Mouse (Mus musculus) erythroid progenitor cell, adult 5-6 weeks (primary cell): ENCODE measurements around the gene Carmil3. TPM values are rescaled to one million over a fixed set of nuclear protein-coding genes. Genes with fewer than 3 reads are reported as not detected.

ENCODE experiments used
- ATAC-seq: replicated peaks from 2 replicates; pipeline ENCODE4 v1.8.0; 2016; ENCODE audit warnings: moderate number of reproducible peaks, mild to moderate bottlenecking, moderate TSS enrichment, inconsistent platforms; ENCODE audit not compliant: poor library complexity, low FRiP score, severe bottlenecking
- total RNA-seq, 2 experiments: library from RNA; stranded (forward) in 1 of 2; stranded (reverse) in 1 of 2; fragments of 150-400 nt in 1 of 2; fragments of 186-747, 209-891 nt in 1 of 2; gene quantifications; 2 replicates each; pipeline versions ENCODE4 v1.2.3 to v1.2.4; 2015 to 2017; ENCODE audit warnings: low replicate concordance in 2 of 2

The Carmil3 gene
- total RNA-seq (2015; ENCODE audit: low replicate concordance) (0.42 TPM in 1 of 2 replicates, not detected in the other), total RNA-seq (2017; ENCODE audit: low replicate concordance) (0.13 TPM in 1 of 2 replicates, not detected in the other)

DNA sequence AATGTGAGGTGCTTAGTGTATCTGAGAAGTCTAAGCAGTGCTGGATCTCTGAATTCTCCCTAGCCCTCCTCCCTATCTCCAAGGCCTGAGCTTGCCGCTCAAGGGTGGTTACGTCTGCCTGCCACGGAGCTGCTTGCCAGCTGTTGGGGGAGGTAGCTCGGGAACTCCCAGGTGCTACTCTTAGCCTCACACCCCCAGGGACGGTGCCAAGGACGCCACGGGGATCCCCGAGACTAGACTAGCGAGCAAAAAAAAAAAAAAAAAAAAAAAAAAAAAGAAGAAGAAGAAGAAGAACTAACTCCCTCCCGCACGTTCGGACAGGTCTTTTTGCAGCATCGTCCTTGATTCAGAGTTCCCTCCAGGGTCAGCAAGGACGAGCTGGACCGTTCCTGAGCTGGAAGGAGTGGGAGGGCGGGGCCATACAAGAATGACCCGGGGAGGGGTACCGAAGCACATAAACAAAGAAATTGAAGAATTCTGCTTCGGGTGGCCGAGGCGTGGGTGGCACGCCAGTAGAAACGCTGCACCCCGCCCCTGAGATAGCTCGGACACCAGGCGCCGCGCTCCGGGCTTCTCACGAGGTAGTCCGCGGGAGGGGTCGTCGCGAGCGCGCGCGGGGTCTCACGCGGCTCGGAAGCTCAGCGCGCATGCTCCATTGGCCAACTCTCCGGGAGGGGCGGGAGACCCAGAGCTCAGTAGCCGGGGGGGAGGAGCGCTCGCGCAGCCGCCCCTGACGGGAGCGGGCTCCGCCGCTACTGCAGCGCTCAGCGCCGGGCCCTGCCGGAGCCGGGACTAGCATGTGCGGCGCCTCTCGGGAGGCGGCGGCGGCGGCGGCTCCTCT lies at the start of gene Carmil3:
Carmil3 (plus strand) TSS at position 291 of the 841 bp plus-strand sequence.
- ATAC-seq: no peak

DNA sequence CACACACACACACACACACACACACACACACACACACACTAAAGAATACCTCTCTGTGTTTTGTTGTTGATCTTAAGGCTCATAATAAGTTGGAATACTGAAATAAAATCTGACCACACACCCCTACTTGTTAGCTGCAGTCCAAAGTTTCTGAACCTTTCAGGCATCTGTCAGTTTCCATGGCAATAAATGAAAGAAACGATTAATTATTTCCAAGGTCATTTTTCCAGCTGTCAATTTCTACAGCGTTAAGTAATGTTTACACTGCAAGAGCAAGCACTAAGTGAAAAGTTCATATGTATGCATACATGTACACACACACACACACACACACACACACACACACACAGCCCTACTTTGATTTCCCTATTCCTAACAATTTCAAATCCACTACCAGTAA lies 32.8 kb upstream of the Carmil3 start:
- ATAC-seq: no peak

DNA sequence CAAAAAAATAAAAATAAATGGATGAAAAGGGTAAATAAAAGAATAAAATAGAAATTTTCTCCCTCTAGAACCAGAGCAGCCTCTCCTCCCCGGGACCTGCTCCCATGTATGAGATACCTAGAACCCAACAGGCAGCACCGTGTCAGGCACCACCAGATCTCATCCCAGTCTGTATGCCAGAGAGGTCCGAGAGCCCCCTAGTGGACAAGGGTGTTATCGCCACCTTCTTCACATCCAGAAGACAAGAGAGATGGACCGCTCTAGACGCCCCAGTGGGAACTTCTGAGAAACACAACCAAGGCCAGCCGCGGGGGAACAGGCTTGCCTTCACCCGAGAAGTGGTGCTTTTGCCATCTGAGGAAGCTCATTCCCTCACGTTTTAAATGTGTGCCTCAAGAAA lies 32.2 kb upstream of the Carmil3 start:
- peak; percentile 89 for ATAC-seq

DNA sequence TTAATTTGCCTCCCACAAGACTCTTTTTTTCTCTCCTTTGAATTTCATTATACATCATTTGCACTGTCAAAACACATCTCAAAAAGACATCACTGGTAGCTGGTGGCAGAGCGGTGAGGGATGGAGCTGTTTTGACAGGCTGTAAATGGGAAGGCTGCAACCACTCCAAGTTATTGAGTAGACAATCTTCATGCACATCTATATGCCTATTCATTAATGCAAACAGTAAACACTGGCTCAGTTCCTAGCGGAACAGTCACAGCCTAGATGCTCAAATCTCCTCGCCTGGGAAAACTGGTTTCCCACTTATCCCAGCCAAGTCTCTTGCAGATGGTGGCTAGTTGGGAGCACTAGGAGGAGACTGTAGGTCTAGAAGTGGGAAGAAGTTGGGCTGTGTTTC lies 31.7 kb upstream of the Carmil3 start:
- ATAC-seq: no peak

DNA sequence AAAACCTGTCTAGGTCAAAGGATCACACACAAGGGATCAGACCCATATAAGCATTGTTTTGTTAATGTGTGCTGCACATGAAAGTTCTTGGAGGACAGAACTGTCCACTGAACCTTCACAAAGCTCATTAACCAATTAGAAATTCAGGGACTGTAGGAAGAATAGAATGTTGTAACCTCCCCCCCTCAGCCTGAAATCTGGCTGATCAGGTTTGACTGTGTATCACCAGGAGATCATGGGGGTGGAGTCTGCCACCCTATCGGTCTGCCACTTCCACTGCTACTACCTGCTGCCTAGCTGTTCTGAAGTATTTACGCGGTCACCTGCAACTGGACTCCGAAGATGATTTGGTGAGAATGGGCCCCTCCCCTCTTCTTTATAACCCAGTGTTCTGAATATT lies 30.7 kb upstream of the Carmil3 start:
- ATAC-seq: no peak

DNA sequence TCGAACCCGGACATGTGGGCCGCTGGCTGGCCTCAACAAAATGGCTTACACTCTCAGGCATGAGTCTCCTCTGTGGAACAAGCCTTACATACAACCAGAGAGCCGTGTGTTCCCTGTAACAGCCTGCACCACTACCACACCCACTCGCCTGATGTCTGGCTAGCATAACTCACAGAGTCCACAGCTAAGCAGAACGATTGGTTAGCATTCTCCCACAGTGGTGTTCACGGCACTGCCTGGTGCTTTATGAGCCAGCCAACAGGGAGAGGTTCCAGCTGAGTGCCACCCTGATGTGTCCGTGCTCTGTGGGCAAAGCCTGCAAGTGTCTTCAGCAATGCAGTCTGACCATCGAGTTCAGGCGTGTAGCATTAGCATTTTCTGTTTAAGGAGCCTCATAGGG lies 30.2 kb upstream of the Carmil3 start:
- no peak for ATAC-seq

DNA sequence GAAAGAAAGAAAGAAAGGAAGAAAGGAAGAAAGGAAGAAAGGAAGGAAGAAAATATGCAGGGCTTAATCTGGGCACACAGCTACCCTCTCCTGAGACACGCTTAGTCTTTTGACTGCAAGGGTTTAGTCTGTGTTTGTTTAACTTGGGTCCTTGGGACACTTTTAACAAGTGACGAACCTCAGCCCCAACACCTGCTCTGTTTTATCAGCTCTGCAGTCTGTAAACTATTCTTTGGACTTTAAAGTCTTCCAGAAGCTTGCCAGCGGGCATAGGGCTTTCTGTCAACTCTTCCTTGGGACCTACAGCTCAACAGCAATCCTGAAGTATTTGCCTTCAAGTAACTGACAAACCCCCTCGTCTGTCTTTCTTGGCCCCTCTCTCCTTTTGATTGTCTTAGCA lies 28.7 kb upstream of the Carmil3 start:
- no peak for ATAC-seq

DNA sequence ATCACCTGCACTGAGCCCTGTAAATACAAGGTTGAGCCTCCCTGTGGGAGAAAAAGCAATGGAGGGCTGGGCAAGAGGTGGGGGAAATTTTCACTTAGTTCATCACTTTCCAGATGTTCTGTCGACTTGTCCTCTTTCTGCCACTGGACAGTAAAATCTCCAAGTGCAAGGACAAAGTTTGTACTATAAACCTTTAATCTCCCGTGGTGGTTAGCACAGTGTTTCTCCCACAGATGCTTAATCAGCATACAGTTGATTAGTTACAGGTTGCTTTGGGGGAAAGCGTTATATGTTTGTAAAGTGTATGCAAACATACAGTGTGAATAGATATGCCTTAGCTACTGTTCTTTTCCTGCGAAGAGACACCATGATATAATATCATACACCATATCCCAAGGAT lies 24.0 kb upstream of the Carmil3 start:
- ATAC-seq: no peak

DNA sequence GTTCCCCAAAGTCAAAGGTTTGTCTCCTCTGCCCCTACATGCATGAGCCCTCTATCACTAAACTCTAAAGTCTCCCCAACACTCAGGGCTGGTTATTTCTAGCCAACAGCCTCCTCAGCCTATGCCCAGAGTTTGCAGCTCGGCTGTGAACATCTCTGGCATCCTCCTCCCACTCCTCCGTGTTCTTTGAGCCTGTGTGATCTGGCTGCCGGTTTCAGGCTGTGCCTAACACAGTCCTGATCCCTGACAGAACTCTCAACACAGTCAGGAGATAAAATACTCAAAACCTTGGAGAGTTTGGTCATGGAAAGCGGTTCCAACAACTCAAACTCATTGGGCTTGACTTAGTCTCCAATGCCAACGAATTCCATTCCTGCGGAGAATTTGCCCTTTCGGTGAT lies 23.3 kb upstream of the Carmil3 start:
- ATAC-seq: no peak

DNA sequence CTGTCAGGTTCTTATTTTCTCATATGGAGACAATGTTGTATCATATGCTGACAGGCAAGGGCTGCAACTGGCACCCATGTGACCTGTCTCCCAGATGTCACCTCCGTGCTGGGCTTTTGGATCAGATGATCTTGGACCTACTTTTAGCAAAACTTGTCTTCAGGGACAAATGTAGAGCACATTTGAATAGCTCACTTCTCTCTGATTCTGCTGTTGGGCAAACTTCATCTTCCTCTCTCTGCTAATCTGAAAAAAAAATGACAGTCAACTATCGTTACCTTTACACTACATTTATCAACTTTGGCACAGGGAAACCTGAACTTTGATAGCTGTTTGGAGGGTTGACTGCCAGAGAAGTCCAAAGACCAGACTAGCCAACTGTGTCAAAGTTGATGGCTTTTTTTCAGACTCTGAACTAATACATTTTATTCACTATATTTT lies 22.1 kb upstream of the Carmil3 start:
- ATAC-seq: no peak

DNA sequence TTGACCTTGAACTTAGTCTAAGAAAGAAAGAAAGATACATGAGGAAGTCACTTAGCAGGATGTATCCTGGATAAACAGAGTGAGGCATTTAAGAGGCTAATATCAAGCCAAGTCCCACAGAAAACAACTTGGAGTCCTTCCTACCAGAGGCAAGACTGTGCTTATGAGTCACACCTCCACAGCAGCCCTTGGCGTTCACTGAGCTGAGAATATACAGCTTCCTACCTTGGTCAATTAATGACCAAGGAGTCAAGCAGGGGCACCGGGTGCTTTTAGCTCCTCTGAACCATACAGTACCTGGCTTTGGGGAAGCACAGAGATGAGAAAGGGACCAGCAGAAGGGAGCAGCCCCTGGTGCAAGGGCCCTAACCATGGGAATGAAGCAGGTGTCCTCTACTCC lies 21.4 kb upstream of the Carmil3 start:
- ATAC-seq: no peak

DNA sequence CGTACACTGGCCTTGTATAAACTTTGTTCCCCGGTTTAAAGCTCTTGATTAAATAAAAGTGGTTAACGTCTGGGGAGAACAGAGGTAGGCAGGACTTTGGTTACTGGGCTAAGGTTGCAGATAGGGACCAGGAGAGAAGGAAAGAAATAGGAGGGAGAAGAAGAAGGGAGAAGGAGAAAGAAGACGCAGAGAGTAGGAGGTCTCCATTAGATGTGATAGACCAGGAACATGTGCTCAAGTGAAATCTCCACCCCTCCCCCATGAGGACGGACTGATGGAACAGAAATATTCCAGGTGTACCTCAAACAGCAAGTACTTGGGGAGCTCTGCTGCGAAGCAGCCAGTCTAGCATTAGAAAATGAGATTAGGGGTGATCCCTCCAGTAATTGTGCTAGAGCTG lies 20.6 kb upstream of the Carmil3 start:
- ATAC-seq: no peak

DNA sequence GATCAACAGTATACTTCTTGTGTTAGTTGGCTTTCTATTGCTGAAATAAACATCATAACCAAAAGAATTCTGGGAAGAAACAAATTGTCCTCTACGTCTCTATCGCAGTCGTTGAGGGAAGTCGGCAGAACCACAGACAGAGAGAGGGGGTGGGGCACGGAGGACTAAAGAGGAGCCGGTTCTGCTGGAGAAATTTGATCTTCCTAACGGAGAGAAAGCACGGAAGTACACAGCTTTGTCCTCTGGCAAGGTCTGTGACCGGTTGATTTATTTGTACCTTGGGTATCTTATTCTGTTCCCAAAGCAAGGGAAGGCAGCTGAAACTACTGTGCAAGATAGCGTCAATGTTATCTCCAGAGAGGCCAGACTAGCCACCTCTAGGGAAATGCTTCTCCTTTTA lies 19.6 kb upstream of the Carmil3 start:
- ATAC-seq: no peak

DNA sequence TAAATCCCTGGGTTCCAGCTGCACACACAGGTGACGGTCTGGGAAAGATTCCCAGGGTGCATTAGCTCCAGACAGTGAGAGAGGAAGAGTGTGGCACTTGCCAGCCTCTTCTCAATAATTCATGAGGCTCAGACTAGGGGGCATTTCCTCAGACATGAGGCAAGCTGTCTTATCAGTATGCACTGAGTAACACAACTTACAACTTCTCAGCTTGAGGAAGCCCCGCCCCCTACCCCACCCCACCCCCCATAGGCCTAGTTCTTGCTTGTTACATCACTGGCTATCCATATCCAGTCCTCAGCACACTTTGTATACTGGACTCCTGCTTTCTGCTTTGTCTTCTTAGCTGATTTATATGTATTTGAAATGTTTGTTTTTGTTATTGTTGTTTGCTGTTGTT lies 14.8 kb upstream of the Carmil3 start:
- ATAC-seq: no peak

DNA sequence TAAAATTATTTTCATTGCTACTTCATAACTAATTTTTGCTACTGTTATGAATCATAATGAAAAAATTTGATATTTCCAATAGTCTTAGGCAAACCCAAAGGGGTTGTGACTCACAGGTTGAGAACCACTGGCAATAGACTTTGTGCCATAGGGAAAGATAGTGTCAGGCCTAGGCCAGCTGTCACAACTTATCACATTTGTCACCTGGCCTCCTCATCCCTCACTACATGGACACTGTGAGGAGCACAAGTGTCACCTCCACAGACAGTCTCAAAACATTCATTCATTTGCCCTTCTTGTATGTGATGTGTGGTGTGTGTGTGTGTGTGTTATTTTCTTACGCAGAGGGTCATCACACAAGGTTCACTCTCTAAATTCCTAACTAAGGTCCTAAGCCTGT lies 13.0 kb upstream of the Carmil3 start:
- no peak for ATAC-seq

DNA sequence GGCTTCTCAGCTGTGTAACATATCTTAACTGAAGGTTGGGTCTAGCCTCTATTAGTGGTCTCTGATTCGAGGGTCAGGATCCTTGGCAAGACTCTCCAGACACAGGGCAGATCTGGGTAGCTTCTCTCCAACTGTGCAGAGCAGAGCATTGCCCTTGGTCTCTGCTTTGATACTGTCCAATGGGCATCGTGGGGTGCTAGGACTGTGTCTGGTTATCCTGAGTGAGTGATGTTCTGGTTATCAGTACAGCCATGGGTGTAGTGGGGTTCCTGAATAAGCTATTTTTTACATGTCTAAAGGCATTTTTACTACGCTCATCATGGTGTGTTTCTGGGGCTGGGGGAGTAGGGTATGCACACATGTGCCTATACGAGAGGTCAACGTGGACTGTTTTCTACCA lies 12.6 kb upstream of the Carmil3 start:
- peak; percentile 43; the same call in 1 of the 2 replicates for ATAC-seq

DNA sequence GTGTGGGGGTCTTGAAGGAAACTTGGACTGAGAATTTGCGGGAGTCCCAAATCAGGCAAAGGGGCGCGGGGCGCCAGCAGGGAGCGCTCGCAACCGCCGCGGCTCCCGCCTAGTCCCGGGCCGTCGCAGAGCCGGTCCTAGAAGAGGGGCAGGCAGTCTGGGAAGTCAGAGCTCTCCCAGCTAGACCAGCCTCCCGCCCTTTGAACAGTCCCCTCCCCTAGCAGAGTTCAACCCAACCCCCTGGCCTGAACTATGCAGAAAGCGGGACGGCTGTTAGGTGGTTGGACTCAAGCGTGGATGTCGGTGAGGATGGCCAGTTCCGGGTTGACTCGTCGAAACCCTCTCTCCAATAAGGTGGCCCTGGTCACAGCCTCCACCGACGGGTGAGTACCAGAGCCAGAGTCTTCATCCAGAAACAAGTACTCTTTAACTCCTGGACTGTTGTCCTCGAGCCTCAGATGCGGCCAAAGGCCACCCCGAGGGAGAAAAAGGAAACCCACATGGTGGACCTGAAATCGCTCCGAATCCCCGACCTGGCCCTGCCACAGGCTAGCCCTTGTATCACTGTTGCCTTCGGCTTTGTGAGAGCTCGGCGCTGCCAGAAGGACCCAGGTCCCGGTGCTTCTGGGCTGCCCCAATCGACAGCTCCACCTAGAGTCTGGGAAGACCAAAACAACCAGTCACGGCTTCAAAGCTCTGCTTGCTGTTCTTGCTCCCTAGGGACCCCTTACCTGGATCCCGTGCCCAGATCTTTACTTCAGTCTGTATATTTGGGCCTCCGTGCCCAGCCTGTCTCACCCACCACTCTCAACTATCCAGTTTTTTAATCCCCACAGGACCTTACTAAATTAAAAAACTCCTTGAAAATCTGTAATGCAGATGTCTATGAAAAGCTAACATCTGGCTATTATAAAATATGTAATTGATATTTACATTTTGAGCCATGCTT lies 11.5 kb upstream of the Carmil3 start, which contains the start of gene Dhrs4:
Dhrs4 (plus strand) TSS at position 108 of the 949 bp plus-strand sequence.
- peak; percentile 95 for ATAC-seq

DNA sequence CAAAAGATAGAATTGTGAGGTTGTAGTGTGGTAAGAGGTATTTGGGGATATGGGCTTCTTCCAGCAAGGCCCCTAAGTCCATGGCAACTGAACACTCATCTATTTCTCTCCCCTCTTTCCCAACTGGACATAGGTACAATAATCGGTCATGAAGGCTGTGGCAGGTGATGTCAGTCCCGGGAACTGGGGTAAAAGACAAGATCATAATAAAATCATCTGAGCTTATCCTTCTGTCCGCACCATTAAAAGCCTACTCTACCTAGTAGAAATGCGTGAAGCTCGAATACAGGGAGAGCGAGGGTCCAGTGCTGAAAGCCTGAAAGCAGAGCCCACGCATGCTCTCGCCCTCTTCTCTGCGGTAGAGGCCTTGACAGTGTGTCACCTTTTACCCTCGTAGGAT lies 10.8 kb upstream of the Carmil3 start:
- ATAC-seq: no peak

DNA sequence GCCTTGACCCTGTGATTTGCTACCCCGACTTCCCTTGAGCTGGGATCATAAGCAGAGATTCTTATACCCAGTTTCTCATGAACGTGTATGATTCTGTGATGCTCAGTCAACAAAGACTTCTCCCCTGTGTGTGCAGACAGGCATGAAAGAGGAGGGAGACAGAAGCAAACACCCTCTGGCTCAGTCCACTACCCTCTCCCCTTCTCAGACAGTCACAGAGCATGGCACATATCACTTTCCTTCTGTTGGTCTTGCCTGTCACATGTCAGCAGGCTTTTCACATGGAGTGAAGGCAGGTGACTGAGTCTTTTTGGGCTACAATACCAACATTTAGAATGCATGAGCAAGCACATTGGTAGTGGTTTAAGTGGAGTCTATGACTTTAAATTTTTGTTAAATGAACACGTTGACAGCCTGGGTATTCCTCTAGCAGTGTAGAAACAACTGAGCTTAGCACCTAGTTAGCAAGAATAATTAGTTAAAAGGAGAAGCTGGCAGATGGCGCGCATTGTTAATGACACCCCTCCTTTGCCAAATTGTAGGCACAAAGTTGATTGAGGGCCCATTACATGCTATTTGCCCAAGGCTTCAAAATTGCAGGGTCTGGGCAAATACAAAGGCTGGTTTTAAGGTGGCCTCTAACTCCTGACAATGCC lies 5.9 kb upstream of the Carmil3 start:
- no peak for ATAC-seq

DNA sequence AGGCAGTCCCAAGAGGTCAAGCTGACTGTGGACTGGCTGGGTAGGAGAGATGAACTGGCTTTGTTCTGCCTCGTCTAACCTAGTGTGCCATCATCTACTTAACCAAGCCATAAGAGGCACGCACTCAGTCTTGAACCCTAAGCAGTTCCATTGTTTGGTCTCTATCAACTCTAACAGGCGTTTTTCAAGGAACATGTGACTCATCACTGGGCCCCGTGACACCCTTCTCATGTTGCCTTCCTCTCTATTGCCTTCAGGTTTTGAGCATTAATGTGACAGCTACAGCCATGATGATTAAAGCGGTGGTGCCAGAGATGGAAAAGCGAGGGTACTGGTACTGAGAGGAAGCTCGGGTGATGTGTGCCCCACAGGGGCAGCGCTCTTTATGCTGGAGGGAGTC lies 3.6 kb upstream of the Carmil3 start:
- ATAC-seq: no peak
